Mouse (Mus musculus): ENCODE measurements around the gene Slfn4. TPM values are rescaled to one million over a fixed set of nuclear protein-coding genes. Genes with fewer than 3 reads are reported as not detected.

Gene Slfn4
- polyA plus RNA-seq, 2 experiments = 0.25 to 0.37 TPM

- H3K4me1 ChIP-seq (replicated peaks; ENCODE audit: control insufficient read depth in 2 of 2, insufficient read depth in 2 of 2, low read length in 1 of 2) = peaks cover 6 to 8% of the 10 kb centered on the region in 2 experiments; a peak in 2 of 4 replicates
- WGBS (ENCODE audit: insufficient replicate concordance) = 23% methylated on average over 9 of the region's 9 CpGs
- H3K9ac ChIP-seq (replicated peaks) = peak overlapping the region; percentile 96
- peak; percentile 79 to 89 (median 81) for DNase-seq (ENCODE audit: low read depth in 3 of 3, low spot score in 3 of 3)
- H3K4me3 ChIP-seq (ENCODE audit: insufficient read depth in 1 of 2, low read depth in 2 of 2, low read length in 2 of 2) = peak overlapping the region; percentile 86 to 87
- H3K9me3 ChIP-seq (ENCODE audit: control insufficient read depth, low read length) = no peaks in the 10 kb centered on the region
- H3K27me3 ChIP-seq (ENCODE audit: control insufficient read depth, insufficient read depth, low read length) = no peaks in the 10 kb centered on the region
- TF ChIP-seq CTCF (IDR thresholded peaks at IDR 0.05; ENCODE audit: low read depth) (peak; percentile 53; the same call in 1 of the 2 replicates), EP300 (IDR thresholded peaks at IDR 0.05; ENCODE audit: low read depth) (peak; percentile 14)
- peaks cover 24% of the 10 kb centered on the region for H3K36me3 ChIP-seq (replicated peaks; ENCODE audit: control insufficient read depth, insufficient read depth, low read depth)
- H3K27ac ChIP-seq = peak overlapping the region; percentile 86
- ATAC-seq (ENCODE audit: insufficient read depth) = peak; percentile 90
- H3K4me2 ChIP-seq (ENCODE audit: low read depth) = peak overlapping the region; percentile 83
Observed at GRCm38 (mm10) chr11:83224217-83224616, 49.2 kb downstream of the Slfn4 start.

DNA sequence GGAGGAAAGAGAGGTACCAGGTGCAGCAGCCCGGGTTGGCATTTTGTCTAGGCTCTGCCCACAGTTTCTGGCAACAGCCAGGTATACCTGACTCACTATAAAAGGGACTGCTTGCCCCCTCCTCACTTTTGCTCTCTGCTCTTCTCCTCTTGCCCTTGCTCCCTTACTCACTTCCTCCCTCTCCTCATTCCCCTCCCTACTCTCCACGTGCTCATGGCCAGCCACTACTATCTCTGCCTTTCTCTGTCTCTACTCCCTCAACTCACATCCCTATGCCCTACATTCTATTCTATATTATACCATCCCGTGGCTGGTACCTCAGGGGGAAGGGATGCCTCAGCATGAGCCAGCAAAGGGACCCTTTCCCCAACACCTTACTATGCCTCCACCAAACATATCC is 49.8 kb downstream of the Slfn4 start:
- ATAC-seq (ENCODE audit: insufficient read depth) (peak; percentile 30; the same call in 1 of the 2 replicates), DNase-seq (ENCODE audit: low read depth in 3 of 3, low spot score in 3 of 3) (no peak)
- Histone ChIP-seq H3K27ac (peak overlapping the region; percentile 86), H3K9ac (replicated peaks) (peak overlapping the region; percentile 96), H3K4me1 (replicated peaks; ENCODE audit: control insufficient read depth in 2 of 2, insufficient read depth in 2 of 2, low read length in 1 of 2) (peaks cover 6 to 8% of the 10 kb centered on the region in 2 experiments; a peak in 2 of 4 replicates), H3K9me3 (ENCODE audit: control insufficient read depth, low read length) (no peaks in the 10 kb centered on the region), H3K27me3 (ENCODE audit: control insufficient read depth, insufficient read depth, low read length) (no peaks in the 10 kb centered on the region), H3K4me3 (ENCODE audit: insufficient read depth in 1 of 2, low read depth in 2 of 2, low read length in 2 of 2) (peak overlapping the region; percentile 86 to 87), H3K36me3 (replicated peaks; ENCODE audit: control insufficient read depth, insufficient read depth, low read depth) (peaks cover 24% of the 10 kb centered on the region), H3K4me2 (ENCODE audit: low read depth) (peak overlapping the region; percentile 83)
- WGBS (ENCODE audit: insufficient replicate concordance) = 28% methylated on average over 3 of the region's 3 CpGs
- TF ChIP-seq CTCF (IDR thresholded peaks at IDR 0.05; ENCODE audit: low read depth) (no peak), EP300 (IDR thresholded peaks at IDR 0.05; ENCODE audit: low read depth) (no peak)

DNA sequence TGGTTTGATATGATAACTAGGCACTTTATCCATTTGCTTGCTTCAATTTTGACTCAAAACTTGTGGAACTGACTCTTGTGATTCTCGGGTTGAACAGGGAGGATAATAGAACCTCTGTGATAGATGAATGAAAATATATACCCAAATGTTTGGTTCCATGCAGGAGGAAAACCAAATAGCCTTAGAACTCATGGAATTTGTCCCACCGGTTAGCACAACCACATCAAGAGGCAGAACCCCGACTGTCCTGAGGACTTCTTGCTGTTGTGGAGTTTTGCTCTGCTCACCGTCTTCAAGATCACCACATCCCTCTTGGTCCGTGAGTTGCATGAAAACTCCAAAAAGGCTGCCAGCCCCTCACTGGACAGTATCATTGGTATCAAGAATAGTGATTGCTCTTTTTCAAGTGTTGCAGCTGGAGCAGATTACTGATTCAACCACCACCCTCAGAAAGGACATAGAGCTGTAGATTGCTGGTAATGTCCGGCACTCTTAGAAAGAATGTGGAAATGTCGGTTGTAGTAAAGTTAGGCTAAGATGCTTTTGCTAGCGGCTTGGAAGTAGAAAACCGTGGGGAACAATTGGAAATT is 50.5 kb downstream of the Slfn4 start:
- TF ChIP-seq EP300 (IDR thresholded peaks at IDR 0.05; ENCODE audit: low read depth) (no peak), CTCF (IDR thresholded peaks at IDR 0.05; ENCODE audit: low read depth) (no peak)
- Histone ChIP-seq H3K27ac (peak overlapping the region; percentile 86), H3K4me1 (replicated peaks; ENCODE audit: control insufficient read depth in 2 of 2, insufficient read depth in 2 of 2, low read length in 1 of 2) (peaks cover 6 to 8% of the 10 kb centered on the region in 2 experiments; a peak in 2 of 4 replicates), H3K27me3 (ENCODE audit: control insufficient read depth, insufficient read depth, low read length) (no peaks in the 10 kb centered on the region), H3K9me3 (ENCODE audit: control insufficient read depth, low read length) (no peaks in the 10 kb centered on the region), H3K4me3 (ENCODE audit: insufficient read depth in 1 of 2, low read depth in 2 of 2, low read length in 2 of 2) (peak overlapping the region; percentile 86 to 87), H3K4me2 (ENCODE audit: low read depth) (peak overlapping the region; percentile 83), H3K36me3 (replicated peaks; ENCODE audit: control insufficient read depth, insufficient read depth, low read depth) (peaks cover 24% of the 10 kb centered on the region), H3K9ac (replicated peaks) (peak overlapping the region; percentile 96)
- DNase-seq (ENCODE audit: low read depth in 3 of 3, low spot score in 3 of 3) (no peak), ATAC-seq (ENCODE audit: insufficient read depth) (no peak)
- WGBS (ENCODE audit: insufficient replicate concordance) = 68% methylated on average over 9 of the region's 9 CpGs

DNA sequence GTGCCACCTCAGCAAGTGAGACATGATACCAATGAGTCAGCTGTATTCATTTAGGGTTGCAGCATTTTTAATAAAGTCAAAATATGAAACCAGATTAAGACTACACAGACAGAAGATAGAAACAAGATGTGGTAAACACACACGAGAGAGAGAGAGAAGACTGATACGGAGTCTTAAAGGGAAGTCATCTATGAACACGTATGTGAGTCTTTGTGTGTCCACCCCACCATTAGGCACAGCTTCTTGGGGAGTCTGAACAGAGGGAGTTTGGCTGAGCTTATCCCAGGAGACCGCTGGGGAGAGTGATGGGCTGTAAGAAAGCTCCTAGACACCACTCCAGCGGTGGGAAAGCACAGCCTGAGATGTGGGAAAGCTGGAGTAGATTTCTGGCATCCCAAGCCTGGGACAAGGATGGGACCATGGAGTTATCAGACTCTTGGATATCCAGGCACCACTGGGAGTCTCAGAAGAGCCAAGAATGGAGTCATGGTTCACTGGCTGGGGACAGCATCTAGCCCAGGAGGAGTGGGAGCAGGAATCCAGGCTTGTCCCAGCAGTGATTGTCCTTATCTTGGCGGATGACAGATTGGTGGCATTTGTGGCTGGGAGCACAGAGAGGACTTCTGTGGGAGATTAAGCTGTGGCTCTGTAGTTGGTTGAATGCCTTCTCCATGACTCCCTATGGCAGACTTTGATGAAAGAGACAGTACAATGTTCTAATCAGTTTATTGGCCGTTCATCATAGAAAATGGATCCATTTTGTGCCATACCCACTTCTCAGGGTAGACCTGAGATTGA is 53.1 kb downstream of the Slfn4 start:
- no peak overlapping the region for H3K27ac ChIP-seq
- no peaks in the 10 kb centered on the region for H3K27me3 ChIP-seq (ENCODE audit: control insufficient read depth, insufficient read depth, low read length)
- H3K36me3 ChIP-seq (replicated peaks; ENCODE audit: control insufficient read depth, insufficient read depth, low read depth) = peaks cover 24% of the 10 kb centered on the region
- no peak overlapping the region for H3K9ac ChIP-seq (replicated peaks)
- H3K9me3 ChIP-seq (ENCODE audit: control insufficient read depth, low read length) = no peaks in the 10 kb centered on the region
- H3K4me1 ChIP-seq (replicated peaks; ENCODE audit: control insufficient read depth in 2 of 2, insufficient read depth in 2 of 2, low read length in 1 of 2) = peaks cover 3 to 6% of the 10 kb centered on the region in 2 experiments; a peak in 3 of 4 replicates
- no peak overlapping the region for H3K4me2 ChIP-seq (ENCODE audit: low read depth)
- DNase-seq (ENCODE audit: low read depth in 3 of 3, low spot score in 3 of 3) = no peak
- no peak overlapping the region for H3K4me3 ChIP-seq (ENCODE audit: insufficient read depth in 1 of 2, low read depth in 2 of 2, low read length in 2 of 2)
- no peak for TF ChIP-seq EP300 (IDR thresholded peaks at IDR 0.05; ENCODE audit: low read depth)
- TF ChIP-seq CTCF (IDR thresholded peaks at IDR 0.05; ENCODE audit: low read depth) = no peak
- WGBS (ENCODE audit: insufficient replicate concordance) = 72% methylated on average over 7 of the region's 7 CpGs
- no peak for ATAC-seq (ENCODE audit: insufficient read depth)

DNA sequence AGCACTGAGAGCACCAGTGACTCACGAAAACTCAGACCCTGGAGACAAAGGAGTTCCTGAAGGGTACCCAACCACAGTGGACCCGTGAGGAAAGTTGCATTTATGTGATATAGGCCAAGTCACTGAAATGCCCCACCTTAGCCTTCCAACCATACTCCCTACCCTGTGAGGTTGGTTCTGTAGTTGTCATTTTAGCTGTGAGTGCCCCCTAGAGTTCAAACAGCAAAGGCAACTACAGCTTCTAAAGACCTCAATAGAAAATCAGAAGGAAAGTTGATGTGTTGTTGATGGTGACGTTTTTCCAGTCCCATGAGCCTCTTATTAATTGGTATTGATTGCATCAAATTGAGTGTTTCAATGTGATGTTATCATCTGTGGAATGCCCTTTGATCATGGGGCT is 56.0 kb downstream of the Slfn4 start:
- TF ChIP-seq EP300 (IDR thresholded peaks at IDR 0.05; ENCODE audit: low read depth) (no peak), CTCF (IDR thresholded peaks at IDR 0.05; ENCODE audit: low read depth) (peak; percentile 74)
- DNase-seq (ENCODE audit: low read depth in 3 of 3, low spot score in 3 of 3) (peak in 2 of 3 experiments; percentile 24 to 56), ATAC-seq (ENCODE audit: insufficient read depth) (peak; percentile 71)
- no peak overlapping the region for H3K9ac ChIP-seq (replicated peaks)
- H3K9me3 ChIP-seq (ENCODE audit: control insufficient read depth, low read length) = no peaks in the 10 kb centered on the region
- no peaks in the 10 kb centered on the region for H3K27me3 ChIP-seq (ENCODE audit: control insufficient read depth, insufficient read depth, low read length)
- H3K4me1 ChIP-seq (replicated peaks; ENCODE audit: control insufficient read depth in 2 of 2, insufficient read depth in 2 of 2, low read length in 1 of 2) = peaks cover 4 to 9% of the 10 kb centered on the region in 2 experiments; a peak in 3 of 4 replicates
- H3K27ac ChIP-seq = no peak overlapping the region; the same call in 1 of the 2 replicates
- peaks cover 17% of the 10 kb centered on the region for H3K36me3 ChIP-seq (replicated peaks; ENCODE audit: control insufficient read depth, insufficient read depth, low read depth)
- no peak overlapping the region for H3K4me3 ChIP-seq (ENCODE audit: insufficient read depth in 1 of 2, low read depth in 2 of 2, low read length in 2 of 2)
- no peak overlapping the region for H3K4me2 ChIP-seq (ENCODE audit: low read depth)
- WGBS (ENCODE audit: insufficient replicate concordance) = 36% methylated on average over 3 of the region's 3 CpGs

Data from liver, embryonic 14.5 days (tissue).